Mouse (Mus musculus) intestine, embryonic 14.5 days (tissue): ENCODE measurements at regions not wholly inside any gene's neighbourhood (a gene's known extent, or its start where the extent isn't known, plus 50 kb on each side); places are given as distances from the start of the nearest gene placed in this dataset.
A peak's percentile ranks its signal among the peaks of the same experiment; 100 is the strongest.
"Not testable (repeated sequence)": the region's sequence is repeated elsewhere in the genome, so short reads cannot be mapped to it uniquely, and the experiment has no call there.

ENCODE experiments used
- ATAC-seq: fragments of 200-750 bp; cut with Nextera tagmentation; replicated peaks from 2 replicates; pipeline ENCODE4 v1.8.0; 2017; ENCODE audit warnings: low read depth, moderate number of reproducible peaks, moderate TSS enrichment, moderate library complexity; ENCODE audit not compliant: low FRiP score, low TSS enrichment
- DNase-seq: peaks from one replicate; pipeline ENCODE4 v3.0.0-alpha.2; 2018; ENCODE audit warnings: low spot score
- H3K27ac ChIP-seq: fragments of 300-500 bp; sonication (generic); 2 replicates; pipeline ENCODE4 v1.5.1; 2014; ENCODE audit warnings: low read depth, mild to moderate bottlenecking, control low read depth
- H3K27me3 ChIP-seq: fragments of 300-500 bp; sonication (generic); replicated peaks from 2 replicates; pipeline ENCODE4 v1.6.1; 2014; ENCODE audit warnings: low read length, control low read depth; ENCODE audit not compliant: control insufficient read depth, insufficient read depth
- H3K36me3 ChIP-seq: fragments of 300-500 bp; sonication (generic); 2 replicates; pipeline ENCODE4 v1.6.1; 2014; ENCODE audit warnings: low read length, control low read depth; ENCODE audit not compliant: control insufficient read depth, insufficient read depth
- H3K4me1 ChIP-seq: fragments of 300-500 bp; sonication (generic); replicated peaks from 2 replicates; pipeline ENCODE4 v1.6.1; 2014; ENCODE audit warnings: low read length, control low read depth, mixed read lengths; ENCODE audit not compliant: control insufficient read depth, insufficient read depth
- H3K4me2 ChIP-seq: fragments of 300-500 bp; sonication (generic); 2 replicates; pipeline ENCODE4 v1.6.1; 2014; ENCODE audit warnings: low read length
- H3K4me3 ChIP-seq: fragments of 300-500 bp; sonication (generic); 2 replicates; pipeline ENCODE4 v1.5.1; 2014; ENCODE audit warnings: low read depth, low read length, control low read depth, mixed read lengths
- H3K9ac ChIP-seq: fragments of 300-500 bp; sonication (generic); 2 replicates; pipeline ENCODE4 v1.6.1; 2014; ENCODE audit warnings: mild to moderate bottlenecking, low read length
- H3K9me3 ChIP-seq: fragments of 300-500 bp; sonication (generic); 2 replicates; pipeline ENCODE4 v1.6.1; 2016; ENCODE audit warnings: low read length, control low read depth; ENCODE audit not compliant: control insufficient read depth
- WGBS: fragments of 180-500 bp; shearing (Covaris S2); extraction: QIAGEN DNeasy Blood & Tissue Kit; methylation state at CpG from one replicate; pipeline ENCODE4 v1.1.7; 2014; 5-methylcytosine and 5-hydroxymethylcytosine counted together

- not testable (repeated sequence) for H3K4me2 ChIP-seq, H3K36me3 ChIP-seq, H3K4me1 ChIP-seq, DNase-seq, H3K27ac ChIP-seq, H3K27me3 ChIP-seq, H3K9me3 ChIP-seq, H3K4me3 ChIP-seq, H3K9ac ChIP-seq, ATAC-seq
- WGBS = 95% methylated on average over 2 of the region's 5 CpGs
Measured at GRCm38 (mm10) chr10:52529661-52530060, 112.3 kb downstream of the Nus1 start.

GRCm38 (mm10) chr10:52530846-52531245, 113.5 kb downstream of the Nus1 start:
- Histone ChIP-seq H3K9ac (no peak overlapping the region), H3K4me2 (no peak overlapping the region), H3K36me3 (no peaks in the 10 kb centered on the region), H3K27me3 (no peaks in the 10 kb centered on the region), H3K4me1 (no peaks in the 10 kb centered on the region), H3K4me3 (no peak overlapping the region), H3K9me3 (no peaks in the 10 kb centered on the region), H3K27ac (no peak overlapping the region)
- 52% methylated on average over 3 of the region's 3 CpGs for WGBS
- ATAC-seq (no peak), DNase-seq (no peak)

- DNase-seq (no peak), ATAC-seq (no peak)
- Histone ChIP-seq H3K27ac (no peak overlapping the region), H3K4me2 (no peak overlapping the region), H3K9ac (no peak overlapping the region), H3K4me3 (no peak overlapping the region), H3K9me3 (no peaks in the 10 kb centered on the region), H3K36me3 (no peaks in the 10 kb centered on the region), H3K27me3 (no peaks in the 10 kb centered on the region), H3K4me1 (no peaks in the 10 kb centered on the region)
- 27% methylated on average over 2 of the region's 2 CpGs for WGBS
Measured at GRCm38 (mm10) chr10:52533278-52533892, 116.0 kb downstream of the Nus1 start.

- Histone ChIP-seq H3K9ac (no peak overlapping the region), H3K27me3 (no peaks in the 10 kb centered on the region), H3K4me3 (no peak overlapping the region), H3K4me1 (no peaks in the 10 kb centered on the region), H3K9me3 (no peaks in the 10 kb centered on the region), H3K4me2 (no peak overlapping the region), H3K27ac (no peak overlapping the region), H3K36me3 (no peaks in the 10 kb centered on the region)
- ATAC-seq = no peak
- WGBS = 60% methylated on average over 4 of the region's 4 CpGs
- DNase-seq = peak; percentile 60
Measured at GRCm38 (mm10) chr10:52533893-52534287, 116.5 kb downstream of the Nus1 start.

GRCm38 (mm10) chr10:52545566-52545965, 128.2 kb downstream of the Nus1 start:
- H3K4me3 ChIP-seq = no peak overlapping the region
- H3K36me3 ChIP-seq = no peaks in the 10 kb centered on the region
- H3K9ac ChIP-seq = no peak overlapping the region
- no peaks in the 10 kb centered on the region for H3K4me1 ChIP-seq
- ATAC-seq = no peak
- no peak overlapping the region for H3K4me2 ChIP-seq
- DNase-seq = no peak
- no peaks in the 10 kb centered on the region for H3K9me3 ChIP-seq
- WGBS = 84% methylated on average over 28 of the region's 28 CpGs
- no peaks in the 10 kb centered on the region for H3K27me3 ChIP-seq
- H3K27ac ChIP-seq = no peak overlapping the region

DNA sequence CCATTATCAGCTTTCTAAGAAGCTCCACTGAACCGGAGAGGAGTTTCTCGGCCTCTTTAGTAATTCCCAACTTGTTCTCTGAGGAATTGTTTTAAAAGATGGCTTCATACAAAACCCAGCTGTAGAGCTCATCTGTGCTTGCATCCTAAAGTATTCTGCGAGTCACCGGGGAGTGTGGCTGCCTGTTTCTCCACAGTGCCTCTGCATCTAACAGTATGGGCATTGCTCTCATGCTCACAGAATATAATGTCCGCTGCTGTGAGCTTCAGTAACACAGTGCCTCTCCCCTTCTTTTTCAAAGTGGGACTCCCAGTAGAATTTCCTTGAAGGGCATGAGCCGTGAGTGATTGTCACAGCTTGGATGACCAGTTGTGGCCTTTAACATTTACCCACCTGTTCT, 113.0 kb upstream of the Slc35f1 start:
- Histone ChIP-seq H3K27me3 (no peaks in the 10 kb centered on the region), H3K4me2 (no peak overlapping the region), H3K9me3 (no peaks in the 10 kb centered on the region), H3K4me3 (no peak overlapping the region), H3K27ac (no peak overlapping the region), H3K36me3 (no peaks in the 10 kb centered on the region), H3K9ac (no peak overlapping the region), H3K4me1 (no peaks in the 10 kb centered on the region)
- DNase-seq (no peak), ATAC-seq (no peak)
- 86% methylated on average over 6 of the region's 6 CpGs for WGBS

GRCm38 (mm10) chr10:52577795-52578194, 112.5 kb upstream of the Slc35f1 start:
- ATAC-seq (no peak), DNase-seq (no peak)
- Histone ChIP-seq H3K9ac (no peak overlapping the region), H3K27ac (no peak overlapping the region), H3K4me2 (no peak overlapping the region), H3K4me1 (no peaks in the 10 kb centered on the region), H3K4me3 (no peak overlapping the region), H3K9me3 (no peaks in the 10 kb centered on the region), H3K27me3 (no peaks in the 10 kb centered on the region), H3K36me3 (no peaks in the 10 kb centered on the region)
- 84% methylated on average over 3 of the region's 3 CpGs for whole genome bisulfite sequencing

- H3K4me3 ChIP-seq = no peak overlapping the region
- no peak for ATAC-seq
- no peaks in the 10 kb centered on the region for H3K27me3 ChIP-seq
- no peak for DNase-seq
- H3K4me1 ChIP-seq = no peaks in the 10 kb centered on the region
- H3K9ac ChIP-seq = no peak overlapping the region
- no peak overlapping the region for H3K27ac ChIP-seq
- H3K9me3 ChIP-seq = no peaks in the 10 kb centered on the region
- H3K36me3 ChIP-seq = no peaks in the 10 kb centered on the region
- no peak overlapping the region for H3K4me2 ChIP-seq
- 76% methylated on average over 3 of the region's 3 CpGs for WGBS
Measured at GRCm38 (mm10) chr10:52578238-52578832, 112.0 kb upstream of the Slc35f1 start.

DNA sequence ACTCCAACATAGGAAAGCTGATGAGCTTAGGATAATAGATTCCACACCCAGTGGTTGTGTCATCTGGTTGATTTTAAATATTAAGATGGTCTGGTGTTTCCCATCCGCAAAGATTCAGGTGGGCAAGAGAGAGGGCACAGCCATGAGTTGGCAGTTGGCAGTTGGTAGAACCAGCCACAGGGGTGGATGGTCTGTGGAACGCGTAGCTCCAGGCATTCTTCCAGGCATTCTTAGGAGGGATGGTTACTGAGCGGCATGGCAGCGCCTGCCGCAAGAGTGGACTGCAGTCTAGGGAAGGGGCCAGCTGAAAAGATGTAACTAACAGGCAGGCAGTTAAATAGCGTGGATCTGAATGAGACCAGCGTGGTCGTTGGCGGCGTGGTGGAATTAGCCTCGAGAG, 96.6 kb upstream of the Slc35f1 start:
- Histone ChIP-seq H3K4me3 (no peak overlapping the region), H3K27me3 (no peaks in the 10 kb centered on the region), H3K36me3 (no peaks in the 10 kb centered on the region), H3K27ac (no peak overlapping the region), H3K9ac (no peak overlapping the region), H3K4me1 (no peaks in the 10 kb centered on the region), H3K9me3 (no peaks in the 10 kb centered on the region), H3K4me2 (no peak overlapping the region)
- no peak for DNase-seq
- 95% methylated on average over 12 of the region's 12 CpGs for WGBS
- ATAC-seq = no peak
